Mouse (Mus musculus) MEL (cell line): ENCODE data around the gene Fgd1. TPM values are rescaled to one million over a fixed set of nuclear protein-coding genes. Genes with fewer than 3 reads are reported as not detected.

Experiments
- DNase-seq: peaks from one replicate; pipeline ENCODE4 v3.0.0; 2011; ENCODE audit warnings: low read depth, low spot score
- H3K27ac ChIP-seq: 2 replicates; pipeline ENCODE4 v1.5.1; 2012; ENCODE audit warnings: low read depth, mild to moderate bottlenecking, control low read depth, low read length, moderate library complexity; ENCODE audit not compliant: control insufficient read depth
- H3K27me3 ChIP-seq, 2 experiments: fragments of 150-350 bp in 1 of 2; sonication (generic) in 1 of 2; 2 replicates each; pipeline ENCODE4 v1.6.1; 2012; ENCODE audit warnings: low read length in 2 of 2, mild to moderate bottlenecking in 2 of 2, improper control_type of control experiment in 1 of 2, moderate library complexity in 1 of 2; ENCODE audit not compliant: insufficient read depth in 2 of 2, control insufficient read depth in 1 of 2
- H3K36me3 ChIP-seq, 2 experiments: 2 replicates each; pipeline ENCODE4 v1.6.1; 2012 to 2014; ENCODE audit warnings: low read length in 2 of 2, improper control_type of control experiment in 1 of 2, inconsistent platforms in 1 of 2, mild to moderate bottlenecking in 1 of 2; ENCODE audit not compliant: insufficient read depth in 2 of 2, control insufficient read depth in 1 of 2
- H3K4me1 ChIP-seq, 2 experiments: fragments of 150-350 bp in 1 of 2; sonication (generic) in 1 of 2; 2 replicates each; pipeline ENCODE4 v1.6.1; 2012; ENCODE audit warnings: low read length in 2 of 2, improper control_type of control experiment in 1 of 2, mild to moderate bottlenecking in 1 of 2; ENCODE audit not compliant: insufficient read depth in 2 of 2, control insufficient read depth in 1 of 2
- H3K4me3 ChIP-seq, 2 experiments: fragments of 150-350 bp in 1 of 2; sonication (generic) in 1 of 2; 2 replicates each; pipeline ENCODE4 v1.5.1; 2012; ENCODE audit warnings: low read depth in 2 of 2, low read length in 2 of 2, mild to moderate bottlenecking in 2 of 2, moderate library complexity in 2 of 2, control low read depth in 1 of 2, improper control_type of control experiment in 1 of 2; ENCODE audit not compliant: control insufficient read depth in 1 of 2, insufficient read depth in 1 of 2
- H3K79me2 ChIP-seq: 2 replicates; pipeline ENCODE4 v1.6.1; 2012; ENCODE audit warnings: mild to moderate bottlenecking, low read length, moderate library complexity; ENCODE audit not compliant: control insufficient read depth, poor library complexity, insufficient read depth
- H3K9ac ChIP-seq: 2 replicates; pipeline ENCODE4 v1.6.1; 2012; ENCODE audit warnings: low read depth, mild to moderate bottlenecking, control low read depth, low read length, moderate library complexity; ENCODE audit not compliant: control insufficient read depth, poor library complexity, severe bottlenecking
- H3K9me3 ChIP-seq: fragments of 150-350 bp; sonication (generic); replicated peaks from 2 replicates; pipeline ENCODE4 v1.6.1; 2012; ENCODE audit warnings: mild to moderate bottlenecking, low read length, improper control_type of control experiment, moderate library complexity; ENCODE audit not compliant: insufficient read depth
- BHLHE40 ChIP-seq: IDR thresholded peaks from 2 replicates; pipeline ENCODE4 v1.6.1; 2012; ENCODE audit warnings: low read depth, mild to moderate bottlenecking, inconsistent platforms, low read length, improper control_type of control experiment, borderline replicate concordance
- E2F4 ChIP-seq: IDR thresholded peaks from 2 replicates; pipeline ENCODE4 v1.6.1; 2011; ENCODE audit warnings: low read depth, low read length, improper control_type of control experiment, borderline replicate concordance
- ELF1 ChIP-seq: IDR thresholded peaks from 2 replicates; pipeline ENCODE4 v1.6.1; 2014; ENCODE audit warnings: low read depth, mild to moderate bottlenecking, inconsistent platforms, low read length, improper control_type of control experiment, moderate library complexity
- ETS1 ChIP-seq: IDR thresholded peaks from 2 replicates; pipeline ENCODE4 v1.6.1; 2012; ENCODE audit warnings: low read depth, mild to moderate bottlenecking, inconsistent platforms, low read length, improper control_type of control experiment, moderate library complexity
- GABPA ChIP-seq: IDR thresholded peaks from 2 replicates; pipeline ENCODE4 v1.6.1; 2012; ENCODE audit warnings: low read depth, mild to moderate bottlenecking, inconsistent platforms, low read length, improper control_type of control experiment, moderate library complexity
- GATA1 ChIP-seq: IDR thresholded peaks from 2 replicates; pipeline ENCODE4 v1.6.1; 2011; ENCODE audit warnings: low read depth, low read length, improper control_type of control experiment
- JUND ChIP-seq: IDR thresholded peaks from 2 replicates; pipeline ENCODE4 v1.6.1; 2011; ENCODE audit warnings: low read depth, mild to moderate bottlenecking, improper control_type of control experiment, low read length
- KAT2A ChIP-seq: conservative IDR thresholded peaks from 2 replicates; pipeline ENCODE4 v1.6.1; 2012; ENCODE audit warnings: low read depth, low read length, improper control_type of control experiment, inconsistent platforms
- MAFK ChIP-seq: IDR thresholded peaks from 2 replicates; pipeline ENCODE4 v1.6.1; 2011; ENCODE audit warnings: low read depth, mild to moderate bottlenecking, low read length, improper control_type of control experiment, borderline replicate concordance
- MAX ChIP-seq: IDR thresholded peaks from 2 replicates; pipeline ENCODE4 v1.6.1; 2011; ENCODE audit warnings: low read length, improper control_type of control experiment
- MAZ ChIP-seq: IDR thresholded peaks from 2 replicates; pipeline ENCODE4 v1.6.1; 2012; ENCODE audit warnings: low read depth, mild to moderate bottlenecking, inconsistent platforms, low read length, improper control_type of control experiment
- MEF2A ChIP-seq: IDR thresholded peaks from 2 replicates; pipeline ENCODE4 v1.6.1; 2014; ENCODE audit warnings: low read depth, mild to moderate bottlenecking, inconsistent platforms, low read length, improper control_type of control experiment; ENCODE audit not compliant: poor library complexity, insufficient replicate concordance, severe bottlenecking; ENCODE audit errors: extremely low read depth
- MXI1 ChIP-seq: IDR thresholded peaks from 2 replicates; pipeline ENCODE4 v1.6.1; 2011; ENCODE audit warnings: mild to moderate bottlenecking, low read depth, low read length, improper control_type of control experiment
- MYB ChIP-seq: IDR thresholded peaks from 2 replicates; pipeline ENCODE4 v1.6.1; 2011; ENCODE audit warnings: mild to moderate bottlenecking, low read depth, low read length, improper control_type of control experiment
- MYC ChIP-seq: IDR thresholded peaks from 2 replicates; pipeline ENCODE4 v1.6.1; 2011; ENCODE audit warnings: low read depth, mild to moderate bottlenecking, low read length, improper control_type of control experiment, moderate library complexity
- NELFE ChIP-seq: IDR thresholded peaks from 2 replicates; pipeline ENCODE4 v1.6.1; 2011; ENCODE audit warnings: low read depth, low read length, improper control_type of control experiment
- POLR2AphosphoS2 ChIP-seq: IDR thresholded peaks from 2 replicates; pipeline ENCODE4 v1.6.1; 2011; ENCODE audit warnings: low read length, improper control_type of control experiment
- POLR2AphosphoS5 ChIP-seq: IDR thresholded peaks from 2 replicates; pipeline ENCODE4 v1.6.1; 2012; ENCODE audit warnings: low read depth, borderline replicate concordance, mild to moderate bottlenecking, inconsistent platforms, low read length, moderate library complexity, mixed read lengths
- RCOR1 ChIP-seq: IDR thresholded peaks from 2 replicates; pipeline ENCODE4 v1.6.1; 2012; ENCODE audit warnings: low read depth, mild to moderate bottlenecking, inconsistent platforms, low read length, improper control_type of control experiment
- SIN3A ChIP-seq: IDR thresholded peaks from 2 replicates; pipeline ENCODE4 v1.6.1; 2012; ENCODE audit warnings: low read length, improper control_type of control experiment, inconsistent platforms
- TCF12 ChIP-seq: IDR thresholded peaks from 2 replicates; pipeline ENCODE4 v1.6.1; 2014; ENCODE audit warnings: low read depth, mild to moderate bottlenecking, inconsistent platforms, low read length, improper control_type of control experiment, moderate library complexity
- USF1 ChIP-seq: IDR thresholded peaks from 2 replicates; pipeline ENCODE4 v1.6.1; 2014; ENCODE audit warnings: low read depth, mild to moderate bottlenecking, inconsistent platforms, low read length, improper control_type of control experiment, moderate library complexity
- ZKSCAN1 ChIP-seq: IDR thresholded peaks from 2 replicates; pipeline ENCODE4 v1.6.1; 2012; ENCODE audit warnings: low read depth, mild to moderate bottlenecking, inconsistent platforms, low read length, improper control_type of control experiment, moderate library complexity
- polyA plus RNA-seq, 2 experiments: library from polyadenylated mRNA; stranded (reverse) in 1 of 2; unstranded in 1 of 2; fragments of >175 nt in 1 of 2; fragments of >200 nt in 1 of 2; gene quantifications; 2 replicates each; pipeline versions ENCODE4 v1.2.1 to v1.2.4; 2012; ENCODE audit warnings: low replicate concordance in 2 of 2, low read depth in 1 of 2; ENCODE audit not compliant: insufficient read length in 2 of 2, insufficient read depth in 1 of 2, missing spikeins in 1 of 2
- total RNA-seq: library from RNA; depleted of rRNA; stranded (reverse); fragments of 300-350 nt; gene quantifications from 2 replicates; pipeline ENCODE4 v1.2.3, GENCODE M21; 2012

Gene Fgd1
- total and polyA plus RNA-seq, 3 experiments = 0.06 to 0.31 TPM; not detected in 1

DNA sequence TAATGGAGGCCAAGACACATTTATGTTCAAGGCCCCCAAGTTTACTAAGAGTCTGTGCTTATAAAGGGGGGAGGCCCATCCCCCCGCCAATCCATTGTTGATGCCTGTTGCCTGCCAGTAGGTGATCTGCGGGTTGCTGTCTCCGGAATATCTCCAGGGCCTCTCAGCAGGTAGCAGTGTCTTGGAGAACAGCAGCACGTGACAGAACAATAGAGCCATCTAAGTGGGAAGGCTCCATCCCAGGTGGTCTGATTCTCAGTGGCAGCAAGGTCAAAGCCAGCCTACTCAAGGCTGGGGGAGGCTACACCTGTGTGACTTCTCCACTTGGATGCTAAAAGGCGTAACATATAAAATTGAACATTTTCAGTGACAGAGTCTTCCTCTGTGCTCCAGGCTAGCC lies 4.7 kb upstream of the Fgd1 start:
- Histone ChIP-seq H3K79me2 (no peaks in the 10 kb centered on the region), H3K4me3 (no peak overlapping the region), H3K9me3 (no peaks in the 10 kb centered on the region), H3K9ac (no peak overlapping the region), H3K4me1 (no peaks in the 10 kb centered on the region), H3K27ac (no peak overlapping the region), H3K36me3 (no peaks in the 10 kb centered on the region), H3K27me3 (peaks cover 0 to under 1% of the 10 kb centered on the region in 2 experiments; a peak in 2 of 4 replicates)
- TF ChIP-seq MAFK = no peak
- no peak for TF ChIP-seq POLR2AphosphoS5
- TF ChIP-seq TCF12 = no peak
- no peak for TF ChIP-seq E2F4
- no peak for TF ChIP-seq GATA1
- no peak for TF ChIP-seq USF1
- no peak for TF ChIP-seq POLR2AphosphoS2
- no peak for TF ChIP-seq GABPA
- TF ChIP-seq MEF2A = no peak
- no peak for DNase-seq

DNA sequence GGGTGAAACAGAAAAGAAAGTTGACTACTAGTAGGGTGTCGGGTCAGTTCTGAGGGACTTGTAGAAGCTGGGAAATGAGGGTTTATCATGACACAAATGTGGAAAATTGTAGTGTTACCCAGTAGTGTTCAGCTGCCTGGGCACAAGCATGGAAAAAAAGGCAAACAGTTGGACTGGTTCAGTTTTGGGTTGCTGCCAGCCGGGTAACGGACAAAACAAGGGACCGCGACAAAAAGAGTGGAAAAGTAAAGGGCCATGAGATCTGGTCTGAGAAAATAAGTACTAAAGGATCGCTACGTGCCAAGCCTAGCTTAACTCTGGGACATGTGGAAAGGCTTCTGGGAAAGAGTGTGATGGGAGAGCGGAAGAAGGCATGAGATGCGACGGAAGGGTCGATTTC lies 371 bp downstream of the Fgd1 start:
- H3K9me3 ChIP-seq = no peaks in the 10 kb centered on the region
- no peaks in the 10 kb centered on the region for H3K36me3 ChIP-seq
- no peak for DNase-seq
- no peak overlapping the region for H3K9ac ChIP-seq
- no peaks in the 10 kb centered on the region for H3K4me1 ChIP-seq
- H3K27me3 ChIP-seq = no peaks in the 10 kb centered on the region
- no peak for TF ChIP-seq JUND
- TF ChIP-seq MEF2A = no peak
- no peak for TF ChIP-seq TCF12
- H3K27ac ChIP-seq = no peak overlapping the region
- no peaks in the 10 kb centered on the region for H3K79me2 ChIP-seq
- H3K4me3 ChIP-seq = no peak overlapping the region

- no peaks in the 10 kb centered on the region for H3K27me3 ChIP-seq
- H3K9ac ChIP-seq = no peak overlapping the region
- H3K9me3 ChIP-seq = no peaks in the 10 kb centered on the region
- no peaks in the 10 kb centered on the region for H3K4me1 ChIP-seq
- no peak overlapping the region for H3K4me3 ChIP-seq
- no peaks in the 10 kb centered on the region for H3K79me2 ChIP-seq
- no peak for DNase-seq
- TF ChIP-seq NELFE (no peak), RCOR1 (no peak), MAZ (no peak), GATA1 (no peak), SIN3A (no peak), MXI1 (no peak), BHLHE40 (no peak), MYC (no peak), GABPA (no peak), ELF1 (no peak), MEF2A (no peak), KAT2A (no peak), TCF12 (no peak), MAX (no peak), ZKSCAN1 (no peak), ETS1 (no peak), MYB (no peak)
- no peaks in the 10 kb centered on the region for H3K36me3 ChIP-seq
- H3K27ac ChIP-seq = no peak overlapping the region
These were observed 954 bp downstream of the Fgd1 start for GRCm38 (mm10) chrX:151046777-151047430.
